Mouse (Mus musculus) common myeloid progenitor, adult 5-6 weeks (primary cell): Measurements from ENCODE around the gene Ogfod1. TPM values are rescaled to one million over a fixed set of nuclear protein-coding genes. Genes with fewer than 3 reads are reported as not detected.

Experiments
- ATAC-seq: replicated peaks from 2 replicates; pipeline ENCODE4 v1.8.0; 2016; ENCODE audit warnings: low read depth, mild to moderate bottlenecking, moderate TSS enrichment, inconsistent platforms; ENCODE audit not compliant: poor library complexity, severe bottlenecking
- total RNA-seq: library from RNA; stranded (forward); fragments of 200-1000, 187-1606 nt; gene quantifications from 2 replicates; pipeline ENCODE4 v1.2.3, GENCODE M21; 2017

Ogfod1 gene
- total RNA-seq, 1 experiment from 2014 or later, result 16.8 TPM

DNA sequence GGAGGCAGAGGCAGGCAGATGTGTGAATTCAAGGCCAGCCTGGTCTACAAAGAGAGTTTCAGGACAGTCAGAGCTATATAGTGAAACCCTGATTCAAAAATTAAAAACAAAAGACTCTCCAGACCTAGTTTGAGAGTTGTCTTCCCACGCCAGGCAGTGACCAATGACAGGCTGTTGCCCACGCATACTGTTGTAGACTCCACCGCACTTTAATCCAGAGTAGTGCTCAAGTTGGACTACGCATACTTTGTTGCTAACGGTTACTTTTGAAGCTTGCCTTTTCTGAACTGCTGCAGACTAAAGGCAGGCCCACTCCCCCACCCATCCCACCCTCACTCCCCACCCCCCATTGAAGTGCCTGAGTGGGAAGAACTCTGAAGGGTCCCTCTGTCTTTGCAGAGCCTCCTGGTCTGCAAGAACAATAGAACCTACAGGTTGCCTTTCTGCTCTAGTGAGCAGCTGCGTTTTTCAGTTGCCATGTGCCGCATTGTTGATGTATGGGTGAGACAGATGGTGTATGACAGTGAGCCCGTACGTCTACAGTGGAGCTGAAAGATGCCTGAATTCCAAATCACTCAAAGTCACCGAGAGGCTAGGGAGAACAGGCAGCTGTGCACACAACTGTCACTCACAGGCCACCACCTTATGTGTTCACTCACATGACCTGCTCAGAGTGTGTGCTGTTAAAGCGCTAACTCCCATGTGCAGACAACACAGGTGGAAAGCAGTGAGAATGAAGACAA is 29.3 kb downstream of the Ogfod1 start:
- ATAC-seq, result no peak

DNA sequence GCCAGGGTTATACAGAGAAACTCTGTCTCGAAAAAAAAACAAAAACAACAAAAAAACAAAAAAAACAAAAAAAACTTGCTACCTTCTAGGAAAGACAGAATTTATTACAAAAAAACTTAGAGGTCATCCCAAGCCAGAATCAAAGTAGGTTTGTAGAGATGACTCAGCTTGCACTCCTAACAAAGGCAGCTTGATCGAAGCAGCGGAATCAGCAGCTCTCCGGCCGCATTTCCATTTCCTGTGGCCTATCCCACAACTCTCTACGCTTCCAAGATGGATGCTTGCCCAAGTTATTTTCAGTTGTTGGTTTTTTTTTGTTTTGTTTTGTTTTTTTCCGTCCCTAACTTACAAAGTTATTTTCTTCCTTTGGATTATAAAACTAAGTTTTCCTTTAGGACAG is 31.8 kb downstream of the Ogfod1 start:
- ATAC-seq, result no peak

DNA sequence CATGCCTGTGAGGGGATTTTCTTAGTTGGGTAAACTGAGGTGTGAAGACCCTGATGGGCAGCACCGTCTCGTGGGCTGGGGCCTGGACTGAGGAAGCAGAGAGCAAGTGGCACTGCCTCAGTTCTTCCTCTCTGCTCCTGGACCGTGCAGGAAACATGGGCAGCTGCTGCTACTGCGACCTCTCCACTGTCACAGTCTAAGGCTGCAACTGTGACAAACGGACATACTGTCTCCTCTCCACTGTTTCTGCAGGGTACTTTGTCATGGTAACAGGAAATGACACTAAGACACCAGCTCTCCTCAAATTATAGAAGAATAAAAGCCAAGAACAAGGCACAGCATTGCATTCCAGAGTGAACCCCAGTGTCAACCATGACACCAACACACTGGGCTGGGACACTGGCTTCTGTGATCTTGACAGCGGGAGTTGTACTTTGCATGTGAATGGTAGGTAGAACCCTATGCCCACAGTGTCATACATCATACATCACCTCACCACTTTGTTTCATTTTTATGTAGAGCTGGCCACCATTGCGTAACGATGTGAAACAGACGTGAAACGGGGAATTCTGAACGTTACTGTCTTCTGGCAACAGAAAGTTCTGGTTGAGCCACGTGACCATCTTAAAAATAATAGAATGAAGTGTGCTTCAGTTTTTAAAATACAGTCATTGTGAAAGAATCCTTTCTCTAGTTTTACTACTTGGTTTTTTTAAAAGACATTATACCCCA is 39.6 kb downstream of the Ogfod1 start:
- ATAC-seq, result peak; percentile 66; the same call in 1 of the 2 replicates

DNA sequence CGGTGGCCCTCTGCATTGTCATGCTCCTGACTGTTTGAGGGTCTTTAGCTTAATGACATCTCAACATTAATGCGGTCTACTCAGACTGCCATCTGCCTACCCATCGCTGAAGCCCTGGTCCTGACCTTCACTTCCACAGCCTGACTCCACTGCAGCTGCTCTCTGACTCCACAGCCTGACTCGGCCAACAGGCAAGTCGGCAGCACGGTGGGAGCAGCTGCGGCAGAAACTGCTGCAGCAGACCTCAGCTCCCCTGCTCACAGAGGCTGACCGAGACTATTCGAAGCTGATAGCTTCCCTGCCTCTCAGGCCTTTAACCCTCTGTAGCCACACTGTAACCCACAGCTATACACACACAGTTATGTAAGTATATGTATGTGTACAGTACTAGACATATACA is 51.0 kb downstream of the Ogfod1 start:
- ATAC-seq, result no peak

DNA sequence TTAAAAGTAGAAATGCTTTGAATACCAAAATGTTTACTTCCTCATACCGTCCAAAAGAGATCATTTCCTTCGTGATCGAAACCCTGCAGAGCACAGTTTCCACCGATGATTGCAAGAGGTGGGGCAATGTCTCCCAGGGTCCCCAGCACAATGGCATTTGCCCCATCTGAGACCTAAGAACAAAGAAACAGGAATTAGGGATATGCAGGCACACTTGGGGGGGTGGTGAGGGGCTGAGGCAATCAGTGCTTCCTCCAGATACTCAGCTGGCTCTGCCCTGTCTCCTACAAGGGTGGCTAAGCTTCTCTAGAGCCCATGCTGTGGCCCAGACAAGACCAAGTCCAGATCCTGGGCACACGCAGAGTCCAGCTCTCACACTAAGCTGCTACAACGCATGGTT is 52.7 kb downstream of the Ogfod1 start:
- ATAC-seq, result peak; percentile 62

DNA sequence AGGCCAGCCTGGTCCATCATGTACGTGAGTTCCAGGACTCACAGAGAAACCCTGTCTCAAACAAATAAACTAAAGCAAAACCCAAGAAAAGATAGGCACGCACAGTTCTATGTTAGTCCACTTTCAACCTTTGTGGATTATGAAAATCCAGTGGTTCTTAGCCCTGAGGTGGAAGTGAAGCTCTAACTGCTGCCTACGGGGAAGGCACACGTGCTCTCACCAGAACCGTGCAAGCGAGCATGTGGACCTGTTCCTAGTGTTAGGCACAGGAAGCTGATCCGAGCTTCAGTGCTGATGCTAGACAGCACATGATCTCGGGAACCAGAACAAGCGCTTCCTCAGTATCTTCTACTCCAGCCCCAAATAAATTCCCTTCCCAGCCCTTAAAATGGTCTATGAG is 55.9 kb downstream of the Ogfod1 start:
- no peak for ATAC-seq

DNA sequence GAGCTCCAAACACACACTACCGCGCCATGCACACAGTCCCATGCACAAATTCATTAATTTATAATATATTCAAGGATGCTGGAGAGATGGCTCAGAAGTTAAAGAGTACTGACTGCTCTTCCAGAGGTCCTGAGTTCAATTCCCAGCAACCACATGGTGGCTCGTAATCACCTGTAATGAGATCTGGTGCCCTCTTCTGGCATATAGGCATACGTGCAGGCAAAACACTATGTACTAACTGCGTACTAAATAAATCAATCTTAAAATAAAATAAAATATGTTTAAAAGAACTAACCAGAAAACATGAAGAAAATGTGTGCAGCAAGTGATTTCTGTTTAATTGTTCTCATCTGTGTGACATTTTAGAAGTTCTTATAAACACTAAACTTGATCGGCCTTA is 57.3 kb downstream of the Ogfod1 start:
- no peak for ATAC-seq

DNA sequence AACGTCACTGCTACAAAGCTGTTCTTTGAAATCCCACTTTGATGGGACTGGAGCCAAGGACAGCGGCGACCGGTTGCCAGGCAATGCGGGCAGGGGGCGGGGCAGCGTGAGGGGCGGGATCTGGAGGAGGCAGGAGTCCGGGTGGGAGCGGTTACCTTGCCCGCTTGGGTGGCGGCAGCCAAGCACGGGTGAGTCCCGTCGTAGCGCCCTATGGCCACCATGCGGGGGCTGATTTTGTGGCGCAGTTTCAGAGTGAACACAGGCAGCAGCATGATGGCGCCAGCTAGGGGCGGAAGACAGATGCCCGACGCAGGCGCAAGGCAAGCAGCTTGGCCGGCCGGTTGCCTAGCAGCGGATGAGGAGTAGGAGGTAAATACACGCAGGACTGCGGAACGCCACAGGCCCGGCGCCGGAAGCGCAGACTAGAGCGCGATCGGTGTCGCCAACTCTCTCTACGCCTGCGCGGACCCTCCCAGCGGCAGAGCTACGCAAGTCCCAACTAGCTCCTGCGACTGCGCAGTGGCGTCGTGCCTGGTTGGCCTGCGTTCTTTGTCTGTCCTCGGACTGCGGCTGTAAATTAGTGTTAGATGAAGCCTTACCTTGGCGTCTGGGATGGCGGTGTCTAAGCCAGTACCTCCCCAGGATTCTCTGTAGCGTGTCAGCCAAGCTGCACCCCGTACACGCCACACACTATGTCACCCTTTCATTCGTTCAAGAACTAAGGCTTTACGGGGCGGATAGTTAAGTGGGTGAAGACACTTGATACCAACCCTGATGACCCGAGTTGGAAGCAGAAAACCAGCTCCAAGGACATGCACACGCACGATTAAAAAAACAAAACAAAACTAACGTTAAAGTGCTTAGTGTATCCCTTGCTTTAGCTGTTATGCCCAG is 61.3 kb downstream of the Ogfod1 start, which contains the start of gene Bbs2:
TSS of gene Bbs2 (minus strand) at position 848 of the 894 bp plus-strand sequence.
- ATAC-seq, result peak; percentile 98

DNA sequence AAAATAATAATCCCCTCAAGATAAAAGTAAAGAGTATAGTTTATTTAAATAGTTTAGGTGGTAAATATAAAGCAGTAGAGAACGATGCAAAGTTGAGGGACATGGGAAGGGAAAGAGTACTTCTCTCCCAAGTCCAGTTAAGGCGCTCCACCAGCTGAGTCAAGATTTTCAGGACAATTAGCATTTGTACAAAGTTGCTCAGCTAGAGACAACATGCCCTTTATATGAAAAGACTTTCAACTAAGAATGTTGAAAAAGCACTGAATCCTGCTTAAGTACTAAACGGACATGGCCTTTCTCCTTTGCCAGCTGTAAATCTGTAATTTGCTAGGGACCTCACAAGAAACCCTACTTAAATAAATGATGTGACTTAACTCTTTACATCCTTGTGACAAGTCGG is 62.0 kb downstream of the Ogfod1 start:
- no peak for ATAC-seq

DNA sequence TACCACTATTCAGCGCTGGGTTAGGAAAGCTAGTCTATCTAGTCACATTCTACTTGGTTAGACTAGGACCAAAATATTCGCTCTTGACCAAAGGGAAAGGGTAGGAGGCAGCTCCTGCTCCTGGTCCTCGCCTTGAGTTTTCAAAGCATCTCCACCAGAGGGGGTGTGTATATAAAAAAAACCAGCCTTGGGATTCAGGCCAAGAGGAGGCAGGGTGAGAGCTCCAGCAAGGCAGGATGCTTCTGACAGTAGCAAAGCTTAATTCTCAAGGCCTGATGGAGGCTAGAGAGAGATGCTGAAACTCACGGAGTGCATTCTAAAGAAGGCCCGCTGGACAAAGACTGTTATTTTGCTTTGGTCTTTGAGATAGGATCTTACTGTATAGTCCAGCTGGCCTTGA is 67.1 kb downstream of the Ogfod1 start:
- no peak for ATAC-seq

DNA sequence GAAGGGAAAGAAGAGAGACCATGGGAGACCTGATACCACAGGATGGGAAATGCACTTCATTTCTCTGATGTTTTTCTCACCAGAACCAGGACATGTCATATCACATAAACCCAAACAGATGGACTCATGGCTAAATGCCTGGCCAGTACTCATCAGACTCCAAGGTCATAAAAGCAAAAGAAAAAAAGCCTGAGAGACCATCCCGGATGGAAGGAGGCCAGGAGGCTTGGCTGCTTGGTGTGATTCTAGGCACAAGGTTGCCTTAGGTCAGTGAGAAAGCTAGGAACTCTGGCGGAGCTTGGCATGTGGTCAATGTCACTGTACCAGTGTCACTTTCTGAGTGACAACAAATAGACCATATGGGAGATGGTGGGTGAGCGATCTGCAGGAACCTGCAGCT is 70.9 kb downstream of the Ogfod1 start:
- no peak for ATAC-seq

DNA sequence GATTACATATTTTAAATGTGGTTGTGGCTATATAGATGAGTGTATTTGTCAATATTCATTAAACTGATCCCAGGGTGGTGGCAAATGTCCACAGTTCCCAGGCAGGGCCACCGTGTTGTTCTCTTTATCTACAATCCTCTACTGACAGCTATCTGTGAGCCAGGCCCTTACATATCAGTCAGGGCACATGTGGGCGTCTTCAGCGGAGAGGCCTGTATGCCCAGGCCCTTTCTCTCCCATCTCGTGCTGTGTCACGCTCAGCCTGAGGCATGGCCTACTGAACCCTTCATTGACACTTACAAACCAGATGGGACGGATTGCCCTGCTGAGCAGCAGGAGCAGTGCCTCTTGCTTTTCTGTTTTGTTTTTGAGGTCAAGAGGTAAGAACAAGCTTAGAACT is 72.4 kb downstream of the Ogfod1 start:
- no peak; the same call in 1 of the 2 replicates for ATAC-seq

DNA sequence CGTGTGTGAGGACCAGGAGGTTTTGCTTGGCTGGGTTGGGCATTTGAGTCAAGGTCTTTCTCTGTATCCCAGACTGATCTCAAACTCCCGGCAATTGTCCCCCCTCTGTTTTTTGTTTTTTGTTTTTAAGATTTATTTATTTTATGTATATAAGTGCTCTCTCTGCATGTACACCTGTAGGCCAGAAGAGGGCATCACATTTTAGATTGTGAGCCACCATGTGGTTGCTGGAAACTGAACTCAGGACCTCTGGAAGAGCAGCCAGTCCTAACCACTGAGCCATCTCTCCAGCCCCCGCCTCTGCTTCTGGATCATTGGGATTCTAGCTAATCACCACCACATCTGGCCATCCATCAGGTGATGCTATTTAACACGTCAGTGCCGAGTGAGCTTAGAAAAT is 72.8 kb downstream of the Ogfod1 start:
- no peak for ATAC-seq

DNA sequence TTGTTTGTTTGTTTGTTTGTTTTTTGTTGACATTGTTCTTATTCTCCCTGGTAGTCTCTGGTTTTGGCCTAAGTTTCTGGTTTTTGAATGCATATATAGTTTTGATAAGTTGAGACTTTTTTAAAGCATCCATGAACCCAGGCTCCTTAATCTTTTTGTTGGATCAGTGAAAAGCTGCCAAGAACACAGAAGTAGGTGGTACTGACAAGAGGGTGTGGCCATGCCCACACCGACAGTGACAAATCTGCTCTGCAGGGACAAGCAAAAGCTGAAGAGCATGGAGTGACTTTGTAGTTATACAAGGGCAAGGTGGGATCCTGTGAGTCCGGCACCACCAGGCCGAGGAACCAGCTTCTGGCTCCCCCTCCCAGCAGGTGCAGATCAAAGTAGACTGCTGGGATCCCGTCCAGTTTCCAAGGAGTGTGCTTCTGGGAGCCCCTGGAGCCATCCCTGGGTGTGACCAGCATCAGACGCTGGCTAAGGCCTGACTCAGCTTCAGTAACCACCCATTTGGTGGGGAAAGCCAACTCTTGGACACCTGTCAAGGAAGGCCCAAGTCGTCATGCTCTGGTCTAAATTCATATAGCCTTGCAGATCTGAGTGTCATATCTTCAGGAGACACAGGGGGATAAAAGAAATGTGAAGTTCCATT is 73.7 kb downstream of the Ogfod1 start:
- no peak; the same call in 1 of the 2 replicates for ATAC-seq

DNA sequence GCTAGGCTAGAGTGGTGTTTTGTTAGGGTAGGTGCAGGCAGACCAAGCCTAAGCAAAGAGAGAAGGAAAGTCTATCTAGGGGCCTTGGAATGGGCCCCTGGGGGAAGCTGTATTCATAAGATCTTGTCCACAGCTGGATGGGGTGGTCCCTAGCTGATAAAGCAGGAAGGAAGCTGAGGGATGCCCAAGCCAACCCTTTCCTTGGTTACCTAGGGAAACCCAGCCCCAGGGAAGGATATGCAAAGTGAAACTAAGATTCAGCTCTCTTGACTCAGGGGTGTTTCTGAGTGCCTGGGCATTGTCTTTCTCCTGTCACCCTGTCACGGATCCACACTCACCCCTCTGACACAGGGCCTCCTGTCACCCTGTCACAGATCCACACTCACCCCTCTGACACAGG is 76.4 kb downstream of the Ogfod1 start:
- ATAC-seq, result peak; percentile 77

DNA sequence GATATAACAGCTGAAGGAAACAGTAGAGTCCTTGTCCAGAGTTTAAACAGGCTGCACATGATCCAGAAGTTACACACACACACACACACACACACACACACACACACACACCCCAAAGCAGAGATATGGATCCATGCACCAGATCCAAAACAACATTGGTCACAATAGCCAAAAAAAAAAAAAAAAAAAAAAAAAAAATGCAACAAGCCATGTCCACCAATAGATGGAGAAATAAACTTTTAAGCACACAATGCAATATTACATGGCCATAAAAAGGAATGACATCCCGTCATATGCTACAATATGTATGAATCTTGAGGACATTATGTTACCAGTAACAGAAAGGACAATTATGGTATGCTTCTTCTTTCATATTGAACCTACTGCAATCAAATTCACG is 77.0 kb downstream of the Ogfod1 start:
- no peak for ATAC-seq
